Mouse (Mus musculus) hindbrain, embryonic 16.5 days (tissue): Measurements from ENCODE around the gene Wdr26. TPM values are rescaled to one million over a fixed set of nuclear protein-coding genes. Genes with fewer than 3 reads are reported as not detected.

Experiments
- ATAC-seq: fragments of 200-750 bp; cut with Nextera tagmentation; 2 replicates; pipeline ENCODE4 v1.8.0; 2017; ENCODE audit warnings: moderate TSS enrichment, moderate library complexity
- H3K27ac ChIP-seq: fragments of 300-500 bp; sonication (generic); 2 replicates; pipeline ENCODE4 v1.5.1; 2014; ENCODE audit warnings: low read depth, mild to moderate bottlenecking, control low read depth, low read length, moderate library complexity
- H3K27me3 ChIP-seq: fragments of 300-500 bp; sonication (generic); replicated peaks from 2 replicates; pipeline ENCODE4 v1.6.1; 2014; ENCODE audit warnings: low read length; ENCODE audit not compliant: control insufficient read depth, insufficient read depth
- H3K36me3 ChIP-seq: fragments of 300-500 bp; sonication (generic); 2 replicates; pipeline ENCODE4 v1.6.1; 2014; ENCODE audit warnings: mild to moderate bottlenecking, low read length, moderate library complexity, mixed read lengths; ENCODE audit not compliant: control insufficient read depth, insufficient read depth
- H3K4me1 ChIP-seq: fragments of 300-500 bp; sonication (generic); 2 replicates; pipeline ENCODE4 v1.6.1; 2014; ENCODE audit warnings: low read depth, low read length; ENCODE audit not compliant: control insufficient read depth, insufficient read depth
- H3K4me2 ChIP-seq: fragments of 300-500 bp; sonication (generic); 2 replicates; pipeline ENCODE4 v1.6.1; 2014; ENCODE audit warnings: mild to moderate bottlenecking, low read length, control low read depth, moderate library complexity
- H3K4me3 ChIP-seq: fragments of 300-500 bp; sonication (generic); 2 replicates; pipeline ENCODE4 v1.5.1; 2014; ENCODE audit warnings: mild to moderate bottlenecking, low read length, control low read depth, moderate library complexity
- H3K9ac ChIP-seq: fragments of 300-500 bp; sonication (generic); 2 replicates; pipeline ENCODE4 v1.6.1; 2014; ENCODE audit warnings: low read depth, mild to moderate bottlenecking, control low read depth, low read length, moderate library complexity
- H3K9me3 ChIP-seq: fragments of 300-500 bp; sonication (generic); 2 replicates; pipeline ENCODE4 v1.6.1; 2014; ENCODE audit warnings: mild to moderate bottlenecking, low read length, moderate library complexity; ENCODE audit not compliant: control insufficient read depth
- WGBS: fragments of 180-500 bp; shearing (Covaris S2); extraction: QIAGEN DNeasy Blood & Tissue Kit; methylation state at CpG from one replicate; pipeline ENCODE4 v1.1.7; 2014; 5-methylcytosine and 5-hydroxymethylcytosine counted together
- polyA plus RNA-seq: library from polyadenylated mRNA; unstranded; fragments of >200 nt; fragmentation: Nextera tagmentation; extraction: Ambion mirVana; gene quantifications from 2 replicates; pipeline ENCODE4 v1.2.1, GENCODE M21; 2015

Wdr26 gene
- polyA plus RNA-seq, 1 experiment from 2014 or later, result 30.0 TPM

DNA sequence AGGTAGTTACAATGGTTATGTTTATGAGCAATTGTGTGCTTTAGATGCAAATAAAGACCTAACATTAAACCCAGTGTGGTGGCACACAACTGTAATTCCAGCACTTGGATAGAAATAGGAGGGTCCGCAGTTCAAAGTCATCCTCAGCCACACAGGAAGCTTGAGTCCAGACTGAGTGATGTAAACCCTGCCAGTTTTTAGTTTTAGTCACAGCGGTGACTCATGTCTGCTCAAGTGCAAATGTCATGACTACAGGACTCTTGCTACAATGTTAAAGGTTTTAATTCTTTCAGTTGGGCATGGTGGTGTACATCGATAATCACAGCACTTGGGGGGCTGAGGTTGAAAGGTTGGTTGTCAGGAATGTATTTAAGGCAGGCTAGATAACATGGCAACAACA lies 85.9 kb downstream of the Wdr26 start:
- no peak overlapping the region for H3K9ac ChIP-seq
- 94% methylated on average over 3 of the region's 3 CpGs for WGBS

DNA sequence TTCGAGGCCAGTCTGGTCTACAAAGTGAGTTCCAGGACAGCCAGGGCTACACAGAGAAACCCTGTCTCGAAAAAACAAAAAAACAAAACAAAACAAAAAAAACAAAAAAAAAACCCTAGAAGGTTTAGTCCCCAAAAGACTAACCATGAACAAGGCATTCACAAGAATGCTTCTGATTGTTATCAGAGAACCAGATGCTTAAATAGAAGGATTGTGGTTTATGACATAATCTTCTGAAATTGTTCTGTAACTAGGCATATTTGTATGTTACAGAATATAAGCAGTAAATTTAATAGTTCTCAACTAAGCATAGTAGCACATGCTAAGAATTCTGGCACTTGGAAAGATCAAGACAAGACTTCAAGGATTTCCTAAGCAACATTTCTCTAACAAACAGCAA lies 87.7 kb downstream of the Wdr26 start:
- Histone ChIP-seq H3K4me2 (no peak overlapping the region), H3K27ac (no peak overlapping the region), H3K4me3 (no peak overlapping the region), H3K36me3 (peaks cover 39% of the 10 kb centered on the region), H3K4me1 (no peaks in the 10 kb centered on the region), H3K9ac (no peak overlapping the region), H3K9me3 (no peaks in the 10 kb centered on the region), H3K27me3 (no peaks in the 10 kb centered on the region)
- WGBS, result 94% methylated on average over 2 of the region's 2 CpGs
- no peak for ATAC-seq

More for the DNA sequence above, 85.9 kb downstream of the Wdr26 start:
- Histone ChIP-seq H3K4me2 (no peak overlapping the region), H3K36me3 (peaks cover 38% of the 10 kb centered on the region), H3K27ac (no peak overlapping the region), H3K9me3 (no peaks in the 10 kb centered on the region), H3K4me3 (no peak overlapping the region), H3K27me3 (no peaks in the 10 kb centered on the region), H3K4me1 (no peaks in the 10 kb centered on the region)
- ATAC-seq, result no peak

Other genes with a start within 250 kb of the Wdr26 start
- 11.8 and 16.4 TPM in 2 replicates for gene Ephx1, start 191.1 kb downstream of the Wdr26 start, polyA plus RNA-seq
- gene 9130409I23Rik, start 160.8 kb downstream of the Wdr26 start, polyA plus RNA-seq, result not detected in 2 replicates
- gene Nvl, start 67.8 kb downstream of the Wdr26 start, polyA plus RNA-seq, result 36.7 and 43.1 TPM in 2 replicates
- 52.3 and 62.4 TPM in 2 replicates for gene Cnih4, start 67.3 kb downstream of the Wdr26 start, polyA plus RNA-seq
- 14.1 and 14.4 TPM in 2 replicates for gene Cnih3, start 140.6 kb upstream of the Wdr26 start, polyA plus RNA-seq